Mouse (Mus musculus) megakaryocyte, embryonic 14.5 days (primary cell): ENCODE data around the gene Rhbg. TPM values are rescaled to one million over a fixed set of nuclear protein-coding genes. Genes with fewer than 3 reads are reported as not detected.

Source experiments
- H3K27me3 ChIP-seq: replicated peaks from 2 replicates; pipeline ENCODE3; 2012; ENCODE audit warnings: inconsistent platforms
- H3K36me3 ChIP-seq: replicated peaks from 2 replicates; pipeline ENCODE3; 2012; ENCODE audit warnings: low read length, inconsistent platforms, mixed read lengths
- H3K4me1 ChIP-seq: 2 replicates; pipeline ENCODE4 v1.6.1; 2012; ENCODE audit warnings: inconsistent platforms
- H3K4me3 ChIP-seq: replicated peaks from 2 replicates; pipeline ENCODE3; 2012; ENCODE audit warnings: moderate library complexity, mild to moderate bottlenecking, inconsistent platforms
- H3K9me3 ChIP-seq: 2 replicates; pipeline ENCODE4 v1.6.1; 2012; ENCODE audit warnings: inconsistent platforms
- FLI1 ChIP-seq: IDR thresholded peaks from 2 replicates; pipeline ENCODE4 v1.6.1; 2012; ENCODE audit warnings: low read length, inconsistent platforms, mixed read lengths
- GATA1 ChIP-seq: IDR thresholded peaks from 3 replicates; pipeline ENCODE4 v1.6.1; 2012; ENCODE audit warnings: mixed read lengths, low read length, inconsistent platforms, borderline replicate concordance
- polyA plus RNA-seq: library from polyadenylated mRNA; stranded (reverse); fragments of >175 nt; gene quantifications from 2 replicates; pipeline ENCODE4 v1.2.3, GENCODE M21; 2012; ENCODE audit warnings: low replicate concordance; ENCODE audit not compliant: insufficient read depth

The Rhbg gene
- polyA plus RNA-seq, 1 experiment, result not detected

DNA sequence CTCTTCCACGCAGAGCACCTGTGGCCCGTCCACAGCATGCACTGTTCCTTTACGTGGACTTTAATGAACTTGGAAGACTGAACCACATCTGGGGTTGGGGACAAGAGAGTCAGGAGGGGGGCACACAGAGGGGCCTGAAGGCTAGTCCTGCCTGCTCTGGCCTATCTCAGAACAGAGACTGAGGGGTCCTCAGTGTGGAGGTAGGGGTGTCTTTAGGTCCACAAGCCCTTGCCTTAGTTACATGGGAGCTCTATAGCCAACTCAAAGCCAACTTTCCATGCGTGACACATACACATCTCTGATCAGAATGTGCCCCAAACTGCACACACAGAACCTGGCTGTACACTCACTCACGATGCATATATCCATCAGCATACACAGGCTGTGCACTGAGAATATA, 52.9 kb downstream of the Rhbg start:
- H3K27me3 ChIP-seq, result peaks cover 99% of the 10 kb centered on the region
- no peaks in the 10 kb centered on the region for H3K36me3 ChIP-seq
- H3K9me3 ChIP-seq, result no peaks in the 10 kb centered on the region
- H3K4me3 ChIP-seq, result no peak overlapping the region
- peaks cover 11% of the 10 kb centered on the region for H3K4me1 ChIP-seq
- no peak for TF ChIP-seq GATA1
- TF ChIP-seq FLI1, result no peak

DNA sequence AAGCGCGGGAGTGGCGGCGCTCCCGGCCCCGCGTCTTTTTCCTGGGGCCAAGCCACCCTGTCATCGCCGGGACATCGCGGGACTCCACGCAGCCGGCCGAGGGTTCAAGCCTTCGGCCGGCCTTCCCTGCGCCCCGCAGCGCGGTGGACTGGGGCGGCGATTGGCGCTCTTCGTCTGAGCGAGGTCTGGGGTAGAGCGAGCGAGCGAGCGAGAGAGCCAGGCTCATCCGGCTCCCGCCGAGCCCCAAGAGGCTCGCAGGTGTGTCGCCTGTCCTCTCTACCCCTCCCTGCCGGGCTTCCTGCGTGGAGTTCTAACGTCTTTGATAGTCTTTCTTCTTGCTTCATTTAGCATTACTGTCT, 53.6 kb downstream of the Rhbg start:
- Histone ChIP-seq H3K36me3 (no peaks in the 10 kb centered on the region), H3K9me3 (no peaks in the 10 kb centered on the region), H3K27me3 (peaks cover 96% of the 10 kb centered on the region), H3K4me3 (no peak overlapping the region), H3K4me1 (peaks cover 11% of the 10 kb centered on the region)
- TF ChIP-seq GATA1 (no peak), FLI1 (no peak)

DNA sequence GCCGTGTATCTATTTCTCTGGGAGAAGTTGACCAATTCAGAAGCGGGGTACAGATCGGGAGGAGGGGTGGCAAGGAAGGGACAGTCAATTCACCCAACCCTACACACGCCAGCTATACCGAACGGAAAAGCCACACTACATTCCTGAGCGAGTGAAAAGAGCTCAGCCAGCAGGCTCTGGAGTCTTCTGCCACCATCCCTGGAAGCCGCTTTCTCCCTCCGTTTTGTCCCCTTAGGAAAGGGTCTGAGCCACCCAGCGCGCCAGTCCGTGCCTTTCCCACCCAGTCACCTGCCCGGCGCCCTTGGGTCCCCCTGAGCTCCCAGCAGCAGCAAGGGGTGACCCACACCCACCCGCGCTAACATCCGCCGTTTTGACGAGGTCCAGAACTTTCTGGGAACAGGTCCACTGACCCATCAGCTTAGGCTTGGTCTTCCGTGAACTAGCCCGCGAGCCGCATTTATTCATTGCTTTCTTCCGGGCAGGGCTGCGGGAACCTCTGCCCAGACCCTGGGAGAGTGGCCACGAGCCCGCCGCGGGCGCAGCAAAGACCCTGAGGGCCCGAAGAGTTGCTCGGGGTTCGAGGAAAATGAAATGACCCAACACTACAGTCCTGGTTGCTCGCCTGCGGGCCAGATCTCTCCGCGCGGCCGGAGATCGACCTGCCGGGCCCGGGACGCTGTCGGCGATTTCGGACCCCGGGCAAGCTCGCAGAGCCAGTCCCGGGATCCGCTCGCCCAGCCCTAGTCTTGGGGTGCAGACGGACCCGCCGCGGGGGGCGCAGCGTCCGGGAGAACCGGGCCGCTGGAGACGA, 54.1 kb downstream of the Rhbg start:
- Histone ChIP-seq H3K36me3 (no peaks in the 10 kb centered on the region), H3K4me1 (peaks cover 17% of the 10 kb centered on the region), H3K4me3 (no peak overlapping the region), H3K9me3 (no peaks in the 10 kb centered on the region), H3K27me3 (peaks cover 96% of the 10 kb centered on the region)
- no peak for TF ChIP-seq FLI1
- TF ChIP-seq GATA1, result no peak

DNA sequence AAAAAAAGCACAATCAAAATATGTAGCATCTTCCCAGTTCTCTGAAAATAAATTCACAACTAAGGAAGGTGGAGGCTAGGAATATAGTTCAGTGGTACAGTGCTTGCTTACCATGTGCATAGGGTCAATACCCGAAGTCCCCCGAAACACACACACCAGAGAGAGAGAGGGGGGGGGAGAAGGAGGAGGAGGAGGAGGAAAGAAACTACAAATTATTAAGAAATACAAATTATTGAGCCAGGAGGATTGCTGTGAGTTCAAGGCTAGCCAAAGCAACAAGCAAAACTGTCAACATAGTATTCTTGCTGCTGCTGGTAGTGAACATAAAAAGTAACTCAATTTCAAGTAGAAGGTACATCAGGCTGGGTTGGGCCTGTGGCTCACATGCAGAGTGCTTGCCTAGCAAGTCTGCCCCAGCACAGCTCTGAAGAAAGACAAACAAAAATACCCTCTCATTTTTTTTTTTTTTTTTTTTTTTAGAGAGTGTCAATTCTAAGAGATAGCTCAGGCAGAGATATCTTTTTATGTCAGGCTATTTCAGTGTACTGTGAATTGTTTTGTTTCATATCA, 54.9 kb downstream of the Rhbg start:
- Histone ChIP-seq H3K9me3 (peaks cover under 1% of the 10 kb centered on the region; the same call in 1 of the 2 replicates), H3K27me3 (peaks cover 93% of the 10 kb centered on the region), H3K4me1 (peaks cover 17% of the 10 kb centered on the region), H3K4me3 (no peak overlapping the region), H3K36me3 (no peaks in the 10 kb centered on the region)
- TF ChIP-seq FLI1 (no peak), GATA1 (no peak)

DNA sequence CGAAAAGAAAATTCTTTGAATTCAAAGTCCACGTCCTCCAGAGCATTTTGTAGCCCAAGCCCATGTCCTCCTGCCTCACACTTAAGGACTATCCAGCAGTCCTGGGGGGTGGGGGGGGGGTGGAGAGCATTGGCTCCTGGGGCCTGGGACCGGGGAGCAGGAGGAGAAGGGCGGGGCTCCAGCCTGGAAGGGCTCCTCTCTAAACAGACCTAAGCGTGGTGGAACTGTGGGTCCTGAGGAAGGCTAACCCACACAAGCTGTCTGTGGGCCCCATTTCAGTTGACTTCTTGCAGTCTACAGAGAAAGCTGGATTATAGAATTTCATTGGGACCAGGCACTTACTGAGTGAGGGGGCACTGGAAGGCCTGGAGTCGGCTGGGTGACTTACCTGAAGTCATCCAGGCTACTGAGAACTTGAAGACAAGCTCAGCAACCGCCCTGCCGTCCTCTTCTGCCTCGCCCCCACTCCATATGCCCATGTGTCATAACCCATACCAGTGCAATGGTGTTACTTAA, 55.9 kb downstream of the Rhbg start:
- Histone ChIP-seq H3K27me3 (peaks cover 93% of the 10 kb centered on the region), H3K36me3 (no peaks in the 10 kb centered on the region), H3K4me1 (peaks cover 17% of the 10 kb centered on the region), H3K4me3 (no peak overlapping the region), H3K9me3 (peaks cover 10% of the 10 kb centered on the region)
- TF ChIP-seq FLI1 (no peak), GATA1 (no peak)

DNA sequence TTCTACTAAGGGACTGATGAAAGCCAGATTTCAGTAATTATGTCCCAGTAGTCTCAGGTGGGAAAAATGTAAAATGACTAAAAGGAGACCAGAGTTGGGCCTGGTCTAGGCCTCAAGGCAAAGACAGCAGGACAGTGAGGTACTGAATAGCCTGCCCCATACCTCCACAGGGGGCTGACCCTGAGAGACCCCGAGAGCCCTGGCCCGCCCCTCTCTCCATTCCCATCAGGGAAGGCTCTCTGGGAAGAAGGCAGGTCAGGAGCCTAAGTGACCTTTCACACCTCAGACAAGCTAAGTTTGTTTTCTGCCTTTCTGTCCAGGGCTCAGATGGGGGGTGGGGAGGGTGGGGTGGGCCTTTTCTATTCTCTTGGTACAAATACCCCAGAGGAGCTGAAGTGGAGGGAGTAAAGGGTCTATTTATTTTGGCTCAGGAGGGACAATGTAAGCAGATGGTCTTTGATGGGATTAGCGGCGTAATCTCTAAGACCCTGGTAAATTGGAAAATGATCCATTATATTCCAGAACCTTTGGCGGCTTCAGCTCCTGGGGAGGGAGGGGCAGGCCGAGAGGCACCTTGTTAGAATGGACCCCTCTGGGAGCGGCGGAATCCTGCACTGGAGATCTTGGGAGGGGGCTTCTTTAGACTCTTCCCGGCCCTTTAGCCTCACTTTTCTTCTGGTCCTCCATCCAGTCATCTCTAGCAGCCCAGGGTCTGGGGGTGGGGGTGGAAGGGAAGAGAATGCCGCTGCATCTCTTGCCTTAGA, 56.6 kb downstream of the Rhbg start:
- Histone ChIP-seq H3K9me3 (peaks cover 16% of the 10 kb centered on the region), H3K36me3 (no peaks in the 10 kb centered on the region), H3K4me1 (peaks cover 17% of the 10 kb centered on the region), H3K4me3 (no peak overlapping the region), H3K27me3 (peaks cover 93% of the 10 kb centered on the region)
- no peak for TF ChIP-seq FLI1
- TF ChIP-seq GATA1, result no peak

Other genes starting within 250 kb of the Rhbg start
- gene Hapln2, start 227.1 kb downstream of the Rhbg start, polyA plus RNA-seq, result not detected in 2 replicates
- 5.3 and 18.9 TPM in 2 replicates for gene Gpatch4, start 211.6 kb downstream of the Rhbg start, polyA plus RNA-seq
- gene Naxe, start 196.2 kb downstream of the Rhbg start, polyA plus RNA-seq, result 30.3 and 44.6 TPM in 2 replicates
- gene Ttc24, start 176.4 kb downstream of the Rhbg start, polyA plus RNA-seq, result not detected in 2 replicates
- gene Iqgap3, start 172.7 kb downstream of the Rhbg start, polyA plus RNA-seq, result 3.3 and 6.8 TPM in 2 replicates
- 60.2 and 145 TPM in 2 replicates for gene Mef2d, start 112.3 kb downstream of the Rhbg start, polyA plus RNA-seq
- not detected in 2 replicates for gene Gm38392, start 32.5 kb upstream of the Rhbg start, polyA plus RNA-seq
- 2.0 TPM in 1 of 2 replicates, not detected in the other for gene Tsacc, start 42.3 kb upstream of the Rhbg start, polyA plus RNA-seq
- 7.1 and 29.4 TPM in 2 replicates for gene Cct3, start 42.4 kb upstream of the Rhbg start, polyA plus RNA-seq
- 31.1 and 138 TPM in 2 replicates for gene Glmp, start 70.3 kb upstream of the Rhbg start, polyA plus RNA-seq
- 2.3 TPM in 1 of 2 replicates, not detected in the other for gene Tmem79, start 81.4 kb upstream of the Rhbg start, polyA plus RNA-seq
- 39.8 and 77.9 TPM in 2 replicates for gene Smg5, start 81.6 kb upstream of the Rhbg start, polyA plus RNA-seq
- not detected in 2 replicates for gene Paqr6, start 109.9 kb upstream of the Rhbg start, polyA plus RNA-seq
- gene Bglap3, start 118.0 kb upstream of the Rhbg start, polyA plus RNA-seq, result not detected in 2 replicates
- gene Bglap2, start 124.0 kb upstream of the Rhbg start, polyA plus RNA-seq, result not detected in 2 replicates
- not detected in 2 replicates for gene Bglap, start 129.8 kb upstream of the Rhbg start, polyA plus RNA-seq
- gene Pmf1, start 155.6 kb upstream of the Rhbg start, polyA plus RNA-seq, result 73.6 and 114 TPM in 2 replicates
- 6.7 and 7.2 TPM in 2 replicates for gene Slc25a44, start 170.4 kb upstream of the Rhbg start, polyA plus RNA-seq
- gene Sema4a, start 206.5 kb upstream of the Rhbg start, polyA plus RNA-seq, result 8.4 and 26.0 TPM in 2 replicates